Mouse (Mus musculus) E14TG2a.4 (cell line): Measurements from ENCODE around the gene Ptger4.

Source experiments
- H3K27me3 ChIP-seq: 2 replicates; pipeline ENCODE4 v1.6.1; 2014; ENCODE audit warnings: low read length, control low read depth; ENCODE audit not compliant: insufficient read depth
- H3K36me3 ChIP-seq: 2 replicates; pipeline ENCODE4 v1.6.1; 2014; ENCODE audit warnings: low read length, control low read depth; ENCODE audit not compliant: insufficient read depth
- H3K4me1 ChIP-seq: replicated peaks from 2 replicates; pipeline ENCODE4 v1.6.1; 2014; ENCODE audit warnings: low read depth, low read length, control low read depth
- H3K4me3 ChIP-seq: replicated peaks from 2 replicates; pipeline ENCODE4 v1.5.1; 2014; ENCODE audit warnings: mild to moderate bottlenecking, low read length
- H3K9me3 ChIP-seq: 2 replicates; pipeline ENCODE4 v1.6.1; 2014; ENCODE audit warnings: low read length, control low read depth
- CTCF ChIP-seq: conservative IDR thresholded peaks from 2 replicates; pipeline ENCODE4 v1.5.1; 2014; ENCODE audit warnings: low read length
- NANOG ChIP-seq: IDR thresholded peaks from 2 replicates; pipeline ENCODE4 v1.6.1; 2014; ENCODE audit warnings: borderline replicate concordance, low read length, mixed read lengths
- POU5F1 ChIP-seq: IDR thresholded peaks from 2 replicates; pipeline ENCODE4 v1.6.1; 2014; ENCODE audit warnings: low read length, borderline replicate concordance

The Ptger4 gene

GRCm38 (mm10) chr15:5173217-5173820, 70.7 kb downstream of the Ptger4 start:
- Histone ChIP-seq H3K4me3 (no peak overlapping the region), H3K9me3 (no peaks in the 10 kb centered on the region), H3K36me3 (peaks cover 82% of the 10 kb centered on the region), H3K27me3 (no peaks in the 10 kb centered on the region), H3K4me1 (no peaks in the 10 kb centered on the region; the same call in 1 of the 2 replicates)
- no peak for TF ChIP-seq POU5F1
- no peak for TF ChIP-seq CTCF
- TF ChIP-seq NANOG: no peak

- Histone ChIP-seq H3K4me3 (no peak overlapping the region), H3K9me3 (no peaks in the 10 kb centered on the region), H3K4me1 (no peaks in the 10 kb centered on the region), H3K36me3 (peaks cover 86% of the 10 kb centered on the region), H3K27me3 (no peaks in the 10 kb centered on the region)
- TF ChIP-seq POU5F1 (no peak), CTCF (no peak), NANOG (no peak)
Observed at GRCm38 (mm10) chr15:5165121-5165773, 78.7 kb downstream of the Ptger4 start.

GRCm38 (mm10) chr15:5158827-5159226, 85.2 kb downstream of the Ptger4 start:
- H3K36me3 ChIP-seq: peaks cover 45% of the 10 kb centered on the region
- 0 out of 2 replicates have a peak, but pooled peaks cover 3% of the 10 kb centered on the region for H3K9me3 ChIP-seq
- H3K27me3 ChIP-seq: no peaks in the 10 kb centered on the region
- H3K4me1 ChIP-seq: peaks cover 27% of the 10 kb centered on the region
- H3K4me3 ChIP-seq: no peak overlapping the region
- TF ChIP-seq NANOG (no peak), CTCF (no peak), POU5F1 (no peak)

- TF ChIP-seq POU5F1 (no peak), CTCF (no peak), NANOG (no peak)
- H3K4me1 ChIP-seq: peaks cover 37% of the 10 kb centered on the region
- H3K27me3 ChIP-seq: no peaks in the 10 kb centered on the region
- no peak overlapping the region for H3K4me3 ChIP-seq
- H3K9me3 ChIP-seq: 0 out of 2 replicates have a peak, but pooled peaks cover 3% of the 10 kb centered on the region
- peaks cover 32% of the 10 kb centered on the region for H3K36me3 ChIP-seq
Observed at GRCm38 (mm10) chr15:5157386-5157785, 86.6 kb downstream of the Ptger4 start.
